Mouse (Mus musculus): ENCODE measurements around the gene Gpr65.

GRCm38 (mm10) chr12:98294241-98294640 is 25.8 kb downstream of the Gpr65 start:
- TF ChIP-seq POLR2A (IDR thresholded peaks at IDR 0.05; ENCODE audit: control insufficient read depth in 1 of 2, insufficient read depth in 1 of 2, low read depth in 1 of 2, low read length in 2 of 2, poor library complexity in 1 of 2) (no peak), CTCF (IDR thresholded peaks at IDR 0.05 in 2 of 3, conservative IDR thresholded peaks at IDR 0.05 in 1 of 3; ENCODE audit: control insufficient read depth in 1 of 3, insufficient read depth in 1 of 3, low read depth in 2 of 3, low read length in 3 of 3, poor library complexity in 1 of 3, severe bottlenecking in 1 of 3) (no peak), RCOR1 (IDR thresholded peaks at IDR 0.05; ENCODE audit: low read depth, low read length) (no peak), POLR2AphosphoS2 (IDR thresholded peaks at IDR 0.05; ENCODE audit: low read length) (no peak)
